Mouse (Mus musculus) gastrocnemius, adult 18-20 months (tissue): ENCODE measurements around the gene Hic1. TPM values are rescaled to one million over a fixed set of nuclear protein-coding genes. Genes with fewer than 3 reads are reported as not detected.
"Not testable (repeated sequence)": the region's sequence is repeated elsewhere in the genome, so short reads cannot be mapped to it uniquely, and the experiment has no call there.

Experiments used
- DNase-seq: peaks from one replicate; pipeline ENCODE4 v3.0.0; 2021; ENCODE audit warnings: low spot score
- total RNA-seq, 2 experiments: library from RNA; stranded (reverse); gene quantifications; 2 replicates each; pipeline ENCODE4 v1.2.3; 2021

The Hic1 gene
- total RNA-seq, 2 experiments from 2014 or later = 1.8 to 6.6 TPM

GRCm38 (mm10) chr11:75192336-75193214 lies 23.3 kb upstream of the Hic1 start:
- DNase-seq = peak; percentile 83

- no peak for DNase-seq
These were observed 22.5 kb upstream of the Hic1 start for GRCm38 (mm10) chr11:75191841-75192240.

GRCm38 (mm10) chr11:75190905-75191441 lies 21.7 kb upstream of the Hic1 start, which contains the start of gene Dph1:
Gene Dph1, minus strand, starts transcription at chr11:75191241.
- no peak for DNase-seq

GRCm38 (mm10) chr11:75190371-75190724 lies 21.0 kb upstream of the Hic1 start:
- DNase-seq = peak; percentile 75

- no peak for DNase-seq
These were observed 20.5 kb upstream of the Hic1 start for GRCm38 (mm10) chr11:75189713-75190370.

- no peak for DNase-seq
These were observed 15.7 kb upstream of the Hic1 start for GRCm38 (mm10) chr11:75184986-75185385.

GRCm38 (mm10) chr11:75184573-75184972 lies 15.3 kb upstream of the Hic1 start:
- DNase-seq = no peak

GRCm38 (mm10) chr11:75183917-75184570 lies 14.7 kb upstream of the Hic1 start:
- no peak for DNase-seq

- peak; percentile 85 for DNase-seq
These were observed 9.4 kb upstream of the Hic1 start, which contains the start of gene Ovca2 for GRCm38 (mm10) chr11:75178672-75179208. Gene Ovca2, minus strand, starts transcription at chr11:75178835.

GRCm38 (mm10) chr11:75178011-75178410 lies 8.7 kb upstream of the Hic1 start:
- DNase-seq = no peak

GRCm38 (mm10) chr11:75174574-75174973 lies 5.3 kb upstream of the Hic1 start:
- not testable (repeated sequence) for DNase-seq

GRCm38 (mm10) chr11:75173799-75174165 lies 4.5 kb upstream of the Hic1 start:
- DNase-seq = no peak

GRCm38 (mm10) chr11:75173095-75173798 lies 3.9 kb upstream of the Hic1 start:
- DNase-seq = peak; percentile 69

GRCm38 (mm10) chr11:75172151-75173094 lies 3.1 kb upstream of the Hic1 start:
- DNase-seq = no peak

- DNase-seq = no peak
These were observed 2.0 kb upstream of the Hic1 start for GRCm38 (mm10) chr11:75171186-75171865.

- peak; percentile 94 for DNase-seq
These were observed 925 bp upstream of the Hic1 start for GRCm38 (mm10) chr11:75170136-75170751.

- DNase-seq = peak; percentile 88
These were observed 543 bp downstream of the Hic1 start for GRCm38 (mm10) chr11:75168590-75169361.
